Mouse (Mus musculus): ENCODE results near the gene Ncan. TPM values are rescaled to one million over a fixed set of nuclear protein-coding genes. Genes with fewer than 3 reads are reported as not detected.

Ncan gene
- polyA plus RNA-seq, 1 experiment from 2014 or later: 135 TPM

DNA sequence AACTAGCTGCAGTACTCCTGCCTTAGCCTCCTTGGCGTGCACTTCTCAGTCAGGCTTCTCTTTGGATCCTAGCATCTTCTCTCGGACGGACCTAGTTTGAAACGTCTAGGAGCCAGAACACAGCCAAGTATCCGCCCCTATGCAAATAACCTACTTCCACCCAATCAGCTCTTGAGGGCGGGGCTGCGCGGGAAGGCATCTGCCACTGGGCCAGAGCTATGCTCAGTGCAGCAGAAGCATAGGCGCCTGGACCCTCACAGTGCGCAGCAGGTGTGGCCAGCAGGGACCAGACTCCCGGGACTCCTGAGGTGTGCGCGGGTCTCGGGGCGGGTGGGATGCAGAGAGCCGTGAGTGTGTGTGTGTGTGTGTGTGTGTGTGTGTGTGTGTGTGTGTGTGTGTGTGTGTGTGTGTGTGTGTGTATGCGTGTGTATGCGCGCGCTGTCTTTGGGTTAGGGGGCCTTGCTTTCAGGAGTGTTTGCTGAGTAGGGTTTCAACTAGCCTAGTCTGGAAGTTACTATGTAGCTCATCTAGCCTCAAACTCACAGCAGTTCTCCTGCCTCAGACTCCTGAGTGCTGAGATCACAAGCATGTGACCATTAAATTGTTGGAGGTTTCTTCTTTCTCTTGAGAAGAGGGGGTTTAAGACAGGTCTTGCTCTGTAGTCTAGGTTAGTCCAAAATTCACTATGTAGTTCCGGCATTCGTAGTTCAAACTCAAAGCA lies 32.0 kb upstream of the Ncan start:
- DNase-seq (peak; percentile 83), ATAC-seq (ENCODE audit: low FRiP score, low TSS enrichment) (peak; percentile 88)
- no peaks in the 10 kb centered on the region for H3K4me1 ChIP-seq (ENCODE audit: control insufficient read depth, insufficient read depth, low read length)
- H3K9ac ChIP-seq (replicated peaks; ENCODE audit: low read length): no peak overlapping the region
- H3K27ac ChIP-seq (replicated peaks; ENCODE audit: low read depth, low read length): no peak overlapping the region
- no peaks in the 10 kb centered on the region for H3K27me3 ChIP-seq (ENCODE audit: control insufficient read depth, insufficient read depth, low read length)
- H3K9me3 ChIP-seq (ENCODE audit: control insufficient read depth, low read length): no peaks in the 10 kb centered on the region
- WGBS: 16% methylated on average over 22 of the region's 22 CpGs
- H3K4me3 ChIP-seq (replicated peaks; ENCODE audit: low read depth, low read length): no peak overlapping the region
- H3K36me3 ChIP-seq (ENCODE audit: control insufficient read depth, insufficient read depth, low read length): no peaks in the 10 kb centered on the region
- peak overlapping the region; percentile 29 for H3K4me2 ChIP-seq (ENCODE audit: low read length)

- H3K4me2 ChIP-seq (ENCODE audit: low read length): no peak overlapping the region
- WGBS: 21% methylated on average over 13 of the region's 13 CpGs
- ATAC-seq (ENCODE audit: low FRiP score, low TSS enrichment): no peak
- H3K9me3 ChIP-seq (ENCODE audit: control insufficient read depth, low read length): no peaks in the 10 kb centered on the region
- no peak overlapping the region for H3K4me3 ChIP-seq (replicated peaks; ENCODE audit: low read depth, low read length)
- peaks cover 21% of the 10 kb centered on the region for H3K36me3 ChIP-seq (ENCODE audit: control insufficient read depth, insufficient read depth, low read length)
- no peak overlapping the region for H3K27ac ChIP-seq (replicated peaks; ENCODE audit: low read depth, low read length)
- H3K9ac ChIP-seq (replicated peaks; ENCODE audit: low read length): no peak overlapping the region
- no peaks in the 10 kb centered on the region for H3K4me1 ChIP-seq (ENCODE audit: control insufficient read depth, insufficient read depth, low read length)
- no peaks in the 10 kb centered on the region for H3K27me3 ChIP-seq (ENCODE audit: control insufficient read depth, insufficient read depth, low read length)
- DNase-seq: no peak
These were observed 29.5 kb upstream of the Ncan start for GRCm38 (mm10) chr8:70150158-70150557.

DNA sequence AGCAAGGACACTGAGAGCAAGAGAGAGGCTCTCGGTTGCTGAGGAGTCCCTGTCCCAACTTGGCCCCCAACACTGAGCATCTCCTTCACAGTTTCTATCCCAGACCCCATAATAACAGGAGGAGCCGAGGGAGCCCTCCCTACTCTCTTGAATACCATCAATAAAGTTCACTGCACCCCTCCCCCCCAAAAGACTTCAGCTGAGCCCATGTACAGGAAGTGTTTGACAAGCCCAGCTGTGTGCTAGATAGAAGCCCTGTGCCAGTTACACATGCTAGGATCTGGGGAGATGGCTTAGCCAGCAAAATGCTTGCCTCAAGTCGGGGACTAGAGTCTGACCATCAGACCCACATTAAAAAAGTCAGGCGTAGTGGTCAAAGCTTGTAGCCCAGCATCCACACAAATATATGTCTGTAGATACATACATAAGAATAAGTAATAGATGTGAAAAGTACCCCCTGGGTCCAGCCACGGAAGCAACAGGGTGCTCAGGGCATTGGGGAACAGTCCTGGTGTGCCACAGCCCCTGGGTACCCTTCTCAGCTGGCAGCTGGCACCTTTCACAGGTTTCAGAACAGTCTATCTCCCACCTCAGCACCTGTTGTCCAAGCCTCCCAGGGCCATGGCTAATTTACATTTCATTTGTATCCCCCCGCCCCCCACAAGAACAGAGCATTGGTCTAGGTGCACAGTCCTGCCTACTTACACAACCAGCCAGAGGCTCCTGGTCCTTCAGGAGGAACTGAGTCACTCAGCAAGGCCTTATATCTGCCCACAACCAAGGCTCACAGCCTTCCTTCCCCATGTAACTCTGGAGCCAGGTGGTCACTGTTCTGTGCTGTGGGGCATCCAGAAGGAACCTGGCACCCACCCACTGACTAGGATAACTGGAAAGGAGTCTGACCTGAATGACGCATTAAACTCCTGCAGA lies 27.3 kb upstream of the Ncan start:
- H3K4me1 ChIP-seq (ENCODE audit: control insufficient read depth, insufficient read depth, low read length): no peaks in the 10 kb centered on the region
- DNase-seq (no peak), ATAC-seq (ENCODE audit: low FRiP score, low TSS enrichment) (no peak)
- 88% methylated on average over 7 of the region's 7 CpGs for WGBS
- H3K9me3 ChIP-seq (ENCODE audit: control insufficient read depth, low read length): no peaks in the 10 kb centered on the region
- H3K27me3 ChIP-seq (ENCODE audit: control insufficient read depth, insufficient read depth, low read length): no peaks in the 10 kb centered on the region
- H3K4me3 ChIP-seq (replicated peaks; ENCODE audit: low read depth, low read length): no peak overlapping the region
- H3K9ac ChIP-seq (replicated peaks; ENCODE audit: low read length): no peak overlapping the region
- no peak overlapping the region for H3K27ac ChIP-seq (replicated peaks; ENCODE audit: low read depth, low read length)
- peaks cover 38% of the 10 kb centered on the region for H3K36me3 ChIP-seq (ENCODE audit: control insufficient read depth, insufficient read depth, low read length)
- no peak overlapping the region for H3K4me2 ChIP-seq (ENCODE audit: low read length)

- no peaks in the 10 kb centered on the region for H3K9me3 ChIP-seq (ENCODE audit: control insufficient read depth, low read length)
- peaks cover 19% of the 10 kb centered on the region for H3K4me1 ChIP-seq (ENCODE audit: control insufficient read depth, insufficient read depth, low read length)
- H3K9ac ChIP-seq (replicated peaks; ENCODE audit: low read length): peak overlapping the region; percentile 68
- H3K36me3 ChIP-seq (ENCODE audit: control insufficient read depth, insufficient read depth, low read length): peaks cover 37% of the 10 kb centered on the region
- DNase-seq (no peak), ATAC-seq (ENCODE audit: low FRiP score, low TSS enrichment) (no peak)
- H3K4me2 ChIP-seq (ENCODE audit: low read length): peak overlapping the region; percentile 66
- no peaks in the 10 kb centered on the region for H3K27me3 ChIP-seq (ENCODE audit: control insufficient read depth, insufficient read depth, low read length)
- H3K4me3 ChIP-seq (replicated peaks; ENCODE audit: low read depth, low read length): peak overlapping the region; percentile 55
- peak overlapping the region; percentile 62; the same call in 1 of the 2 replicates for H3K27ac ChIP-seq (replicated peaks; ENCODE audit: low read depth, low read length)
- WGBS: 12% methylated on average over 9 of the region's 9 CpGs
These were observed 19.3 kb upstream of the Ncan start for GRCm38 (mm10) chr8:70139981-70140380.

DNA sequence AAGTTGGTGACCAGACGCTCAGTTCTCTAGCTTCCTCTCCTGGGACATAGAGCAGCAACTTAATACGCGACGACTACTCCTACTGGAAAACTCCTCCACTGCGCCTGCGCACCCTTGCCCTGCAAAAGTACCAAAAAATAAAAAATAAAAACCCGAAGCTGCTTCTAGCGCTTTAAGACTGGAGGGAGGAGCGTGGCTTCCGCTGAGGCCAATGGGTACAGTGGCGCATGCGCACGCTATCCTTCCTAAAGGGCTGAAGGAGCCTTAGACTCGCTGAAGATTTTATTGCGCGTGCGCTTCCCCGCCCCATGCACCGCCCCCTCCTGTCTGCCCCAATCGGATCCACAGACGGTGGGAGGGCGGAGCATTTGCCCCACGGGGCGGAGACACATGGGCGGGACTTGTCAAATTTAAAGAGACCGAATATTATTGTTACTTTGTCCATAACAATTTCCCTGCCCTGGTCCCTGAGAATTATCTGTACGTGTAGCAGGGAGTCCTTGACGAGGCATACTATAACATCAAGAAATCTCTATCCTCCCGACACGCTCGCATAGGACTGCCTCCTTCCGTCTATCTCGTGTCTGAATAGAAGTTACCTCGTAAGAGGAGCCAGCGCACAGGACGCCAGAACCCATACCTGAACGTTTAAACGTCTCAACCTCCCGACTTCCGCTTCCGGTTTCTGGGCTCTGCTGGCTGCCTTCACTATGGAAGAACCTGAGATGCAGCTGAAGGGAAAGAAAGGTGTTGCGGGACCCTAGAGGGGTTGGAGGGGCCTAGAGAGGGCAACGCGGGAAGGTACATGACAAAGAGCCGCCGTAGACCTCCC lies 18.6 kb upstream of the Ncan start, which contains the start of the genes Rfxank, Borcs8 and Mef2b:
TSS of gene Rfxank (minus strand) at position 129 of the 832 bp plus-strand sequence.
TSS of gene Borcs8 (plus strand) at position 474 of the 832 bp plus-strand sequence.
TSS of gene Mef2b (plus strand) at position 686 of the 832 bp plus-strand sequence.
- ATAC-seq (ENCODE audit: low FRiP score, low TSS enrichment): peak; percentile 97
- H3K4me1 ChIP-seq (ENCODE audit: control insufficient read depth, insufficient read depth, low read length): peaks cover 19% of the 10 kb centered on the region
- peaks cover 37% of the 10 kb centered on the region for H3K36me3 ChIP-seq (ENCODE audit: control insufficient read depth, insufficient read depth, low read length)
- peak within 1 kb of the TSS; percentile 66 for H3K4me2 ChIP-seq (ENCODE audit: low read length)
- H3K27me3 ChIP-seq (ENCODE audit: control insufficient read depth, insufficient read depth, low read length): no peaks in the 10 kb centered on the region
- under 1% methylated on average over 46 of the region's 46 CpGs for WGBS
- peak within 1 kb of the TSS; percentile 62 for H3K27ac ChIP-seq (replicated peaks; ENCODE audit: low read depth, low read length)
- DNase-seq: peak; percentile 100
- H3K9me3 ChIP-seq (ENCODE audit: control insufficient read depth, low read length): no peaks in the 10 kb centered on the region
- H3K4me3 ChIP-seq (replicated peaks; ENCODE audit: low read depth, low read length): peak within 1 kb of the TSS; percentile 55
- H3K9ac ChIP-seq (replicated peaks; ENCODE audit: low read length): peak within 1 kb of the TSS; percentile 68

DNA sequence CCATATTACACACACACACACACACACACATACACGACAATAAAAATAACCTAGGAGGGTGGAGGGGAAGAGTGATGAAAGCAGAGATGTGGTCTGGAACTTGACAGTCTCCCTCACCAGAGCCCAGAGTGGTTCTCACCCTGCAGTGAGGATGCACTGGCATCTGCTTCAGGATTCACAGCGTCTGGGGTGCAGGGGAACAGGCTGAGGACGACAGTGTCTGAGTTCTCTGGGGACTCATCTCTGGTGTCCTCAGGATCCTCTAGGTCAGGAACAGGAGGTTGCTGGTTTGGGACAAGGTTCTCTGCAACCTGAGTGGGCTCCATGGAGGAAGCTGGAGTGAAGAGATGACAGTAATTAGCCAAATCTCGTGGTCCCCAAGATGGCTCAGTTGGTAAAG lies 17.2 kb upstream of the Ncan start:
- no peak overlapping the region for H3K27ac ChIP-seq (replicated peaks; ENCODE audit: low read depth, low read length)
- H3K4me1 ChIP-seq (ENCODE audit: control insufficient read depth, insufficient read depth, low read length): peaks cover 19% of the 10 kb centered on the region
- peak overlapping the region; percentile 12; the same call in 1 of the 2 replicates for H3K9ac ChIP-seq (replicated peaks; ENCODE audit: low read length)
- peak overlapping the region; percentile 55; the same call in 1 of the 2 replicates for H3K4me3 ChIP-seq (replicated peaks; ENCODE audit: low read depth, low read length)
- no peak for ATAC-seq (ENCODE audit: low FRiP score, low TSS enrichment)
- no peaks in the 10 kb centered on the region for H3K27me3 ChIP-seq (ENCODE audit: control insufficient read depth, insufficient read depth, low read length)
- H3K9me3 ChIP-seq (ENCODE audit: control insufficient read depth, low read length): no peaks in the 10 kb centered on the region
- DNase-seq: no peak
- H3K4me2 ChIP-seq (ENCODE audit: low read length): peak overlapping the region; percentile 65
- WGBS: 82% methylated on average over 4 of the region's 4 CpGs
- peaks cover 42% of the 10 kb centered on the region for H3K36me3 ChIP-seq (ENCODE audit: control insufficient read depth, insufficient read depth, low read length)

- Histone ChIP-seq H3K4me2 (ENCODE audit: low read length) (no peak overlapping the region), H3K36me3 (ENCODE audit: control insufficient read depth, insufficient read depth, low read length) (peaks cover 38% of the 10 kb centered on the region), H3K27me3 (ENCODE audit: control insufficient read depth, insufficient read depth, low read length) (no peaks in the 10 kb centered on the region), H3K27ac (replicated peaks; ENCODE audit: low read depth, low read length) (no peak overlapping the region), H3K9ac (replicated peaks; ENCODE audit: low read length) (no peak overlapping the region), H3K4me1 (ENCODE audit: control insufficient read depth, insufficient read depth, low read length) (peaks cover 22% of the 10 kb centered on the region), H3K4me3 (replicated peaks; ENCODE audit: low read depth, low read length) (no peak overlapping the region), H3K9me3 (ENCODE audit: control insufficient read depth, low read length) (no peaks in the 10 kb centered on the region)
- WGBS: 94% methylated on average over 4 of the region's 4 CpGs
- ATAC-seq (ENCODE audit: low FRiP score, low TSS enrichment) (no peak), DNase-seq (no peak)
These were observed 15.9 kb upstream of the Ncan start for GRCm38 (mm10) chr8:70136591-70136990.

DNA sequence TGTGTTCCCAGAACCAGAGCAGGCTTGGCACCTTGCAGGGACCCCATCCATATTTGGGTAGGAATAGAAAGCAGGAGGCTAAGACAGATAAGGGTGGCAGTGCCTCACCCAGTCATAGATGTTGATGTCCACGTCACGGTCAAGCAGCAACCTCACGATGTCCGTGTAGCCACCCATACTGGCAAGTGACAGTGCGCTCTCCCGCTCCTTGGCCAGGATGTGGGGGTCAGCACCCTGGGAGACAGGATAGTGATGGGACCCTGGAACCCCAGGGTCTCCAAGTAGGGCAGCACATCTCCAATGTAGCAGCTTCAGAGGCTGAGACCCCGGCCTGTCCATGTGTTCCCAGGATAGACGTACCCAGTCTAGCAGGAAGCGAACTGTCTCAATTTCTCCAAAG lies 14.3 kb upstream of the Ncan start:
- Histone ChIP-seq H3K27me3 (ENCODE audit: control insufficient read depth, insufficient read depth, low read length) (no peaks in the 10 kb centered on the region), H3K9me3 (ENCODE audit: control insufficient read depth, low read length) (no peaks in the 10 kb centered on the region), H3K36me3 (ENCODE audit: control insufficient read depth, insufficient read depth, low read length) (peaks cover 38% of the 10 kb centered on the region), H3K4me2 (ENCODE audit: low read length) (no peak overlapping the region), H3K9ac (replicated peaks; ENCODE audit: low read length) (no peak overlapping the region), H3K27ac (replicated peaks; ENCODE audit: low read depth, low read length) (no peak overlapping the region), H3K4me1 (ENCODE audit: control insufficient read depth, insufficient read depth, low read length) (peaks cover 13% of the 10 kb centered on the region), H3K4me3 (replicated peaks; ENCODE audit: low read depth, low read length) (no peak overlapping the region)
- 91% methylated on average over 9 of the region's 9 CpGs for WGBS
- DNase-seq: no peak
- no peak for ATAC-seq (ENCODE audit: low FRiP score, low TSS enrichment)
